In genomic region chr11:36264776-36265466, GRCm38 (mm10) we compare ENCODE assay signal across 10 mouse cellular contexts.
DNase-seq lines count a peak whose midpoint lies in the region; ATAC-seq and TF ChIP-seq lines count a peak whose summit lies in the region.
"Had no signal": no experiment of that assay in that cellular context is flagged by ENCODE, and none has a peak within 500 bp of the region (broad histone marks: within the 10 kb centered on the region; RNA-seq: fewer than 3 reads in every experiment).

No protein-coding gene starts in this region.

- no peaks in the 10 kb centered on the region for H3K36me3 ChIP-seq in stomach, postnatal 0 days (ENCODE audit: control insufficient read depth, insufficient read depth, low read length)
- no peaks in the 10 kb centered on the region for H3K36me3 ChIP-seq in intestine, embryonic 15.5 days
- H3K36me3 ChIP-seq: liver, embryonic 15.5 days had no signal

- no peaks in the 10 kb centered on the region for H3K9me3 ChIP-seq in stomach, postnatal 0 days (ENCODE audit: control insufficient read depth, low read length)
- H3K9me3 ChIP-seq in intestine, embryonic 15.5 days: no peaks in the 10 kb centered on the region
- H3K9me3 ChIP-seq: liver, embryonic 15.5 days had no signal

- DNase-seq in right cerebral cortex, postnatal 14 days: peak; percentile 12
- DNase-seq in right cerebral cortex, adult 18-20 months: no peak
- peak; percentile 65 to 66 for DNase-seq in cerebellum, postnatal 14 days
- peak; percentile 45 for DNase-seq in kidney, postnatal 14 days
- no peak for DNase-seq in stomach, postnatal 0 days (ENCODE audit: low spot score)
- no peak for DNase-seq in gastrocnemius, adult 2 months
- DNase-seq in urinary bladder, postnatal 4 days (ENCODE audit: low spot score in 2 of 2): no peak
- DNase-seq: embryo, embryonic 11 days had no signal

- H3K4me2 ChIP-seq in stomach, postnatal 0 days (replicated peaks; ENCODE audit: low read depth): no peak overlapping the region
- no peak overlapping the region for H3K4me2 ChIP-seq in intestine, embryonic 15.5 days (replicated peaks)
- H3K4me2 ChIP-seq: liver, embryonic 15.5 days had no signal

- H3K4me3 ChIP-seq in stomach, postnatal 0 days (ENCODE audit: low read depth, low read length): no peak overlapping the region
- no peak overlapping the region for H3K4me3 ChIP-seq in intestine, embryonic 15.5 days (replicated peaks)
- no peak overlapping the region for H3K4me3 ChIP-seq in gastrocnemius, adult 2 months
- H3K4me3 ChIP-seq: liver, embryonic 15.5 days had no signal

- H3K4me1 ChIP-seq in stomach, postnatal 0 days (replicated peaks; ENCODE audit: control insufficient read depth, insufficient read depth): no peaks in the 10 kb centered on the region
- no peaks in the 10 kb centered on the region; the same call in 1 of the 2 replicates for H3K4me1 ChIP-seq in intestine, embryonic 15.5 days (replicated peaks)
- H3K4me1 ChIP-seq: liver, embryonic 15.5 days had no signal

- ATAC-seq in stomach, postnatal 0 days (ENCODE audit: low FRiP score, low TSS enrichment): no peak
- ATAC-seq in intestine, embryonic 15.5 days: no peak

- H3K27me3 ChIP-seq in stomach, postnatal 0 days (ENCODE audit: control insufficient read depth, insufficient read depth, low read length): no peaks in the 10 kb centered on the region
- H3K27me3 ChIP-seq in intestine, embryonic 15.5 days (replicated peaks): no peaks in the 10 kb centered on the region
- H3K27me3 ChIP-seq: liver, embryonic 15.5 days had no signal

- H3K27ac ChIP-seq in stomach, postnatal 0 days (replicated peaks): peak overlapping the region; percentile 49; the same call in 1 of the 2 replicates
- H3K27ac ChIP-seq in intestine, embryonic 15.5 days: no peak overlapping the region
- H3K27ac ChIP-seq in gastrocnemius, adult 2 months: no peak overlapping the region
- H3K27ac ChIP-seq: liver, embryonic 15.5 days had no signal

- 60% methylated on average over 17 of the region's 17 CpGs for WGBS in stomach, postnatal 0 days
- WGBS in intestine, embryonic 15.5 days: 77% methylated on average over 17 of the region's 17 CpGs

- intact Hi-C loops in gastrocnemius, adult 2 months (cut with DNase I): no loop called here

- TF ChIP-seq EP300 in stomach, postnatal 0 days (optimal IDR thresholded peaks at IDR 0.05): no peak

- TF ChIP-seq CTCF in stomach, postnatal 0 days (IDR thresholded peaks at IDR 0.05; ENCODE audit: low read depth): no peak
- TF ChIP-seq CTCF in gastrocnemius, adult 2 months (IDR thresholded peaks at IDR 0.05): no peak

- H3K9ac ChIP-seq in stomach, postnatal 0 days (ENCODE audit: low read length): no peak overlapping the region
- no peak overlapping the region for H3K9ac ChIP-seq in intestine, embryonic 15.5 days
- H3K9ac ChIP-seq: liver, embryonic 15.5 days had no signal

Comparison
In these comparisons a context has a peak if more than half of its experiments do, and no peak if none do; other contexts are left out.
1. DNase-seq: peak in right cerebral cortex, postnatal 14 days (single experiment), cerebellum, postnatal 14 days (2 of 2) and kidney, postnatal 14 days (single experiment); none in right cerebral cortex, adult 18-20 months (single experiment), stomach, postnatal 0 days (single experiment), gastrocnemius, adult 2 months (single experiment) and urinary bladder, postnatal 4 days (0 of 2).